Mouse (Mus musculus) T-helper 1 cell (primary cell): Measurements from ENCODE around the gene Ptprj.
"Not testable (repeated sequence)": the region's sequence is repeated elsewhere in the genome, so short reads cannot be mapped to it uniquely, and the experiment has no call there.

ENCODE experiments used
- in situ Hi-C: fragments of 300-600 bp; cut with MboI, MseI; formaldehyde crosslinking; loops from one replicate; pipeline ENCODE4 v1.15.1; 2025; ENCODE audit warnings: high pct_unique_total_duplicates

Ptprj gene

DNA sequence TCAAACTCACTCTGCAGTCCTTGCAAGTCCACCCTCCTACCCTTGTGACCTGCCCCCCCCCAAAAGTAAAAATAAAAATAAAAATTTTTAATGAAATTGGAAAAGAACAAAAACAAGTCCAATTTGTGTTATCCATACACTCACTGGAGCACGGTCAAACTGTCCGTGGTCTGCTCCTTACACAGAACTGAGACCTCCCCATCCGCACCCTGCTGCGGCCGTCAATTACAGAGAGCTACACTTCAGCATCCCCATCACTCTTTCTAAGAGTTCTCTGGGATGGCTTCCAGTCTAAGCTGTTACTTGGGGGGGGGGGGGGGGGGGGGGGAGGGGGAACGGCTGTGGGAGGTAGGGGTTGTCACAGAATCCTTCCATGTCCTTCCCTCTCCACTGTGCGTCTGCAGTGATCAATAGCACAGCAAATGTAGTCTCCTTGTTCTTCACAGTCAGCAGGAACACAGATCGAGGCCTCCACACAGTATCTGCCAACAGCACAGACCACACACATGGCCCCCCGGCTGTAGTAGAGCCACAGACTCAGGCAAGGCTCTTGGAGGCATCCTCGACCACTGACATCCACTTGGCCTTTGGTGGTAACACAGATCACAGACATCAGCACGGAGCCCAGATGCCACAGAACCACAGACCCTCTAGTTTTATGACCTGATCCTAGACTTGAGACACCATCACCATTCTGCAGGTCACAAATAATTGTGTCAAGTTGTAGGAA, 151.3 kb downstream of the Ptprj start:
- in situ Hi-C loops, result not testable (repeated sequence)

DNA sequence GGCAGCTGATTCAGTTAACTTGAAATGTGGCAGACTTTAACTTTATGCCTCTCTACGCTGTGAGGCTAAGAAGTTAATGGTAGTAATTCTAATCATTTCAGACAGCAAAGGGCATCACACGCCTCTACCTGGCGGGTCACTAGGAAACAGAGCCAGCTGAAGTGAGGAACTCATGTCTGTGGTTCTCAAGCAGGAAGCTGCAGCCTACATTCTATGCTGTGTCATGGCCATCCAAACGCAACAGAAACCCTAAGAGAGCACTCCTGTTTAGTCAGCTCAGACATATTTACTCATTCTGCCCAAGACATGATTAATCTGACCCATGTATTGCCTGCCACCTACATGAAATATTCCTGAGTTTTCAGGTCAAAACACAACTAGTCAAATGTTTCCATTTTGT, 155.5 kb downstream of the Ptprj start:
- in situ Hi-C loops, result not testable (repeated sequence)

DNA sequence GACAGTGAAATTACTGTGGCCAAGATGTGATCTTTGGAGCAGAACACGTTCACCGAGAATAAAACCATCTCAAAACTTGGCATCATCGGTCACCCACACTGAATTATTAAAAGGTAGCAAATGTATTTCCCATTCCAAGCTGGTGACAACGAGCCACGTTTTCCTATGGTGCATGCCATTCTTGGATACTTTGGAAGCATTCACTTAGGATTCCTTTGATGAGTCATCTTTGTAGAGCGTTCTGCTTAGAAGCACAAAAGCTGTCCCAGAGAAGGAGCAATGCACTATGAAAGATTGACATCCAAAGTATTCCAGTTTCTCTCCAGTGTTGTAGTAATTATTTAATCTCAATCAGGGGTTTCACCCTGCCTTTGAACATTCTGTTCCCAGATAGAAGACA, 158.2 kb downstream of the Ptprj start:
- in situ Hi-C loops, result not testable (repeated sequence)

DNA sequence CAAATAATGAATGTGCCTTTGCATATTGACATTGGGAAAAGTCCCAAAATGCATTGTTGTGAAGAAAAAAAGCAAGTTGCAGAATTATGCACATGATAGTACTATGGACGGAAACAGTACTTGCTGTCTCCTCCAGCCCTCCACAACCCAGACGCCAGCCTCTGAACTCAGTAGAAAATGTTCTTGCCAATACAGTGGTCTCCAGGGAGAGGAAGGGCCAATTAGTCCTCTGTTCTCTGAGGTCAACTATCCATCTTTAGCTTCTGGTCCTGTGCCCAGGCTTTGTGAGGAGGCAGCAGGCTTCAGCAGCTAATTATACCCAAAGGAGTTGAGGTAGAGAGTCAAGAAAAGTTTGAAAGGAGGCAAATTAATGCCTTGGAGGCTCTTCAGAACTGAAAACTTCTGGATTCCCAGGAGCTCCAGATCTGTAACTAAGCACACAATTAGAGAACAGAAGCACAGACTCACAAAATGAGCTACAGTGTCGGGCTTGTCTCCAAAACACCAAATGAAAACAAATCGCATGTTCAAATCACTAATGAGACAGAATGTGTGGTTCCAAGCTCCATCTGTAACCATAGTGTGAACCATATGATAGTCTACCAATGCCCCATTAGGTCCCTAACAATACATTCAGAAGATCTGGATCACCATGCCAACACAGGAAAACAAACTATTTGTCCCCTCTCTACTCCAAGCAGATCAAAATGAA, 166.2 kb downstream of the Ptprj start:
- in situ Hi-C loops, result not testable (repeated sequence)

DNA sequence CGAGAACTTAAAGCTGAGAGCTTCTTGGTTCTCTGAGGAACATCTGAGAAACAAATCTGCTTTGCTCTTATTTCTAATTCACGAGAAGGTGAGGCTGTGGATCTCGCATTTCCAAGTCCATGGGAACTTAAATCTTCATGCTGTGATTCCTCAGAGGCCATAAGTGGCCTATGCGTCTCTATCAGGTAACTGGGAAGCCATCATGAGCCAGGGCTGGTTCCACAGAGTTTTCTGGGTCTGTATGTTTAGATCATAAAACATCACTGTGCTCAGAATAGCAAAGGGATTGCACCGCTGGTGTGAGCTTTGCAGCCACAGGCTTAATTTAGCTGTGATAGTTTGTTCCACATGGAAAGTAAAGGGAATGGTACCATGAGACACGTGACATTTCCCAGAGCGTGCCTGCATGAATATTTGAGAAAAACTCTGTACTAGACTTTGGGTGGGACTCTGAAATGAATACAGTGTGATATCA, 181.8 kb downstream of the Ptprj start, which contains the start of gene Olfr1274-ps:
Gene Olfr1274-ps, plus strand, starts transcription at position 51 of the 475 bp plus-strand sequence.
- in situ Hi-C loops, result not testable (repeated sequence)
